Mouse (Mus musculus) embryonic facial prominence, embryonic 11.5 days (tissue): ENCODE data around the gene Klhl26. TPM values are rescaled to one million over a fixed set of nuclear protein-coding genes. Genes with fewer than 3 reads are reported as not detected.
A peak's percentile ranks its signal among the peaks of the same experiment; 100 is the strongest.

Experiments
- ATAC-seq: fragments of 200-750 bp; cut with Nextera tagmentation; replicated peaks from 2 replicates; pipeline ENCODE4 v1.8.0; 2017; ENCODE audit warnings: low read depth; ENCODE audit not compliant: insufficient number of reproducible peaks, low FRiP score, low TSS enrichment
- DNase-seq: peaks from one replicate; pipeline ENCODE4 v3.0.0-alpha.2; 2015; ENCODE audit warnings: low spot score
- H3K27ac ChIP-seq: fragments of 300-500 bp; sonication (generic); replicated peaks from 2 replicates; pipeline ENCODE4 v1.5.1; 2014; ENCODE audit warnings: mild to moderate bottlenecking, low read depth, low read length, control low read depth
- H3K27me3 ChIP-seq: fragments of 300-500 bp; sonication (generic); 2 replicates; pipeline ENCODE4 v1.6.1; 2014; ENCODE audit warnings: mild to moderate bottlenecking, low read length, moderate library complexity, mixed read lengths; ENCODE audit not compliant: control insufficient read depth, insufficient read depth
- H3K36me3 ChIP-seq: fragments of 300-500 bp; sonication (generic); replicated peaks from 2 replicates; pipeline ENCODE4 v1.6.1; 2014; ENCODE audit warnings: low read depth, mild to moderate bottlenecking, low read length, moderate library complexity, mixed read lengths; ENCODE audit not compliant: control insufficient read depth, insufficient read depth
- H3K4me1 ChIP-seq: fragments of 300-500 bp; sonication (generic); 2 replicates; pipeline ENCODE4 v1.6.1; 2014; ENCODE audit warnings: low read length, mixed read lengths; ENCODE audit not compliant: control insufficient read depth, insufficient read depth
- H3K4me2 ChIP-seq: fragments of 300-500 bp; sonication (generic); 2 replicates; pipeline ENCODE4 v1.6.1; 2014; ENCODE audit warnings: low read depth, mild to moderate bottlenecking, control low read depth, low read length, moderate library complexity
- H3K4me3 ChIP-seq: fragments of 300-500 bp; sonication (generic); 2 replicates; pipeline ENCODE4 v1.5.1; 2014; ENCODE audit warnings: low read depth, low read length, control low read depth
- H3K9ac ChIP-seq: fragments of 300-500 bp; sonication (generic); replicated peaks from 2 replicates; pipeline ENCODE4 v1.6.1; 2014; ENCODE audit warnings: mild to moderate bottlenecking, control low read depth, low read length
- H3K9me3 ChIP-seq: fragments of 300-500 bp; sonication (generic); replicated peaks from 2 replicates; pipeline ENCODE4 v1.6.1; 2016; ENCODE audit warnings: mild to moderate bottlenecking, low read length, inconsistent platforms, mixed read lengths; ENCODE audit not compliant: control insufficient read depth
- WGBS: fragments of 180-500 bp; shearing (Covaris S2); extraction: QIAGEN DNeasy Blood & Tissue Kit; methylation state at CpG from one replicate; pipeline ENCODE4 v1.1.7; 2014; 5-methylcytosine and 5-hydroxymethylcytosine counted together
- polyA plus RNA-seq: library from polyadenylated mRNA; unstranded; fragments of >200 nt; fragmentation: Nextera tagmentation; extraction: Ambion mirVana; gene quantifications from 2 replicates; pipeline ENCODE4 v1.2.1, GENCODE M21; 2014

Klhl26 gene
- polyA plus RNA-seq, 1 experiment from 2014 or later = 17.9 TPM

- Histone ChIP-seq H3K4me3 (no peak overlapping the region), H3K9ac (no peak overlapping the region), H3K4me1 (no peaks in the 10 kb centered on the region; the same call in 1 of the 2 replicates), H3K27ac (no peak overlapping the region), H3K27me3 (no peaks in the 10 kb centered on the region), H3K36me3 (no peaks in the 10 kb centered on the region), H3K9me3 (no peaks in the 10 kb centered on the region), H3K4me2 (no peak overlapping the region)
- ATAC-seq = no peak
- DNase-seq = no peak
- 97% methylated on average over 4 of the region's 4 CpGs for WGBS
Measured at GRCm38 (mm10) chr8:70431213-70431612, 45.6 kb downstream of the Klhl26 start.

DNA sequence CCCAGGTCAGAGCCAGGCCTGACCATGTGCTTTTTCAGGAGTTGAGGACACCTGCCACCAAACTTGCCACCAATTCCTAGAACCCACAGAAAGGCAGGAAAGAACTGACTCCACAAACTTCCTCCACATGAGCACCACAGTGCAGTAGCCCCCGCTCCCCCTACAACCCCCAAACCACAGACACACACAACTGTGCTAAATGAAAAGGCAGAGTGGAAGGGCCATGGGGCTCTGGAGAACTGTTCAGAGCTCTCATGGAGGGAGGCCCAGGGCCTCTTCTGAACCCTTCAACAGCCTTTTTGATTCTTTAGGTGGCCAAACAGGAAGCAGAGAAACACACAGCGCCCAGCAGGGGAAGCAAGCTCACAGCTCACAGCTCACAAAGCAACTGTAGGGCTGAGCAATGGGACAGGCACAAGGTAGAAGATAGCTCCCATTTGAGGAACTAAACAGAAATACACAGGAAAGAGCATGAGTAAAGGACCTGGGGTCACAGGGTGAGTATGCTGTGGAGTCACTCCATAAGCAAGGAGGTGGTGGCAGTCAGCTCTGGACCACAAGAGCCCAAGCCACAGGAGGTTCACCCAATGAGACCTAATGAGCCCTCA lies 50.4 kb downstream of the Klhl26 start:
- Histone ChIP-seq H3K36me3 (no peaks in the 10 kb centered on the region), H3K27ac (no peak overlapping the region), H3K9ac (no peak overlapping the region), H3K4me2 (no peak overlapping the region), H3K4me1 (no peaks in the 10 kb centered on the region; the same call in 1 of the 2 replicates), H3K4me3 (no peak overlapping the region), H3K9me3 (no peaks in the 10 kb centered on the region), H3K27me3 (no peaks in the 10 kb centered on the region)
- DNase-seq = no peak
- WGBS = 87% methylated on average over 2 of the region's 2 CpGs
- no peak for ATAC-seq

DNA sequence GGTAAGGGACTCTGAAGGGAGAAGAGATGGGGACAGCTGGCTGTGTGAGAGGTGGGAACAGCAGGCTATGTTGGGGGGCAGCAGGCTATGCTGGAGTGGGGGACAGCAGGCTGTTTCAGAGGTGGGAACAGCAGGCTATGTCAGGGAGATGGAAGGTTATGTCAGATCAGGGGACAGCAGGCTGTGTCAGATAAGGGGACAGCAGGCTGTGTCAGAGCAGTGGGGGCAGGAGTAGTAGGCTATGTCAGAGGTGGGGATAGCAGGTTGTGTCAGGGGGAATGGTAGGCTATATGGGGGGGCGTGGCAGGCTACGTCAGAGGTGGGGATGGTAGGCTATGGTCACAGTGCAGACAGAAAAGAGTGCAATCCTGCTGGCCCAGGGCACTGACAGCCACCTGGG lies 54.0 kb downstream of the Klhl26 start:
- Histone ChIP-seq H3K36me3 (no peaks in the 10 kb centered on the region), H3K4me2 (no peak overlapping the region), H3K9ac (no peak overlapping the region; the same call in 1 of the 2 replicates), H3K27ac (no peak overlapping the region), H3K4me1 (no peaks in the 10 kb centered on the region), H3K9me3 (no peaks in the 10 kb centered on the region), H3K4me3 (no peak overlapping the region), H3K27me3 (no peaks in the 10 kb centered on the region)
- DNase-seq = no peak
- 82% methylated on average over 2 of the region's 2 CpGs for WGBS
- ATAC-seq = no peak

- no peak overlapping the region for H3K4me3 ChIP-seq
- DNase-seq (no peak), ATAC-seq (no peak)
- no peaks in the 10 kb centered on the region for H3K9me3 ChIP-seq
- H3K27ac ChIP-seq = no peak overlapping the region
- no peak overlapping the region for H3K4me2 ChIP-seq
- H3K27me3 ChIP-seq = no peaks in the 10 kb centered on the region
- no peaks in the 10 kb centered on the region; the same call in 1 of the 2 replicates for H3K4me1 ChIP-seq
- 79% methylated on average over 18 of the region's 18 CpGs for WGBS
- no peaks in the 10 kb centered on the region for H3K36me3 ChIP-seq
- no peak overlapping the region for H3K9ac ChIP-seq
Measured at GRCm38 (mm10) chr8:70421349-70422104, 55.2 kb downstream of the Klhl26 start.

- Histone ChIP-seq H3K9me3 (no peaks in the 10 kb centered on the region), H3K4me1 (no peaks in the 10 kb centered on the region; the same call in 1 of the 2 replicates), H3K4me3 (no peak overlapping the region), H3K4me2 (no peak overlapping the region), H3K36me3 (no peaks in the 10 kb centered on the region), H3K27me3 (no peaks in the 10 kb centered on the region), H3K9ac (no peak overlapping the region), H3K27ac (no peak overlapping the region)
- ATAC-seq (no peak), DNase-seq (no peak)
- 78% methylated on average over 11 of the region's 11 CpGs for WGBS
Measured at GRCm38 (mm10) chr8:70419879-70420643, 56.7 kb downstream of the Klhl26 start.

DNA sequence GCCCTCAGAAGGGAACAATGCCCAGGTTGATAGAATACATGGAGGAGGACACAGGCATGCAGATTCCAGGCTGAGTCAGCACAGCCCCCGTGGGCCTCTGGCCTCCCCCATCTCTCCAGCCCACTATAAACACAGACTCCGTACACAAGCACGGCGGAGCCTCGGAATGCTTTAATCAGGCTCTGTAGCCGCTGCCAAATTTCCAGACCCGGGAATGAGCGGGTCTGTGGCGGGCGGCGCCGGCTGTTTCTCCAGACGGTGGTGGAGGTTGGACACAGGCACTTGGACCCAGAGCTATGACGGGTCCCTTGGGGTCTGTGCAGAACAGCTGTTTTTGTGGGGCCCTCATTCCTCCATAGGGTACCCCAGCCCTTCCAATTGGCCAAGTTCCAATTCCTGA lies 57.8 kb downstream of the Klhl26 start:
- no peak for ATAC-seq
- 64% methylated on average over 14 of the region's 14 CpGs for WGBS
- H3K4me2 ChIP-seq = no peak overlapping the region

DNA sequence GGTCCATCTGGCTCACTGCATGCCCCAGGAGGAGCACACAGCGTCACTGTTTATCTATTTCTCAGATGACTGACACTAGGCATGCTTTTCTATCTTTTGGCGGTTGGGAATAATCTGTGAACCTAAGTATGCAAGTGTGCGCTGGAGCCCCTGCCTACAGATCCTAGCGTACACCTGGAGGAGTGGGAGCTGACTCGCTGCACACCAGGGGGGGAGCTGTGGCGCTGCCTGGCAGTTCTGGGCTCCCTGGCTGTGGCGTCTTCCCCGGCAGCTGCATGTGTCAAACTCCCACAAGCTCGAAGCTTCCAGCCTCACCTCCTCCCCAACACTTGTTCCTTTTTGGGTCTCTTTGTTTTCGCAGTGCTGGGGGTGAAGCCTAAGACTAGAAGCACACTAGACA lies 58.9 kb downstream of the Klhl26 start:
- Histone ChIP-seq H3K36me3 (no peaks in the 10 kb centered on the region), H3K27me3 (no peaks in the 10 kb centered on the region), H3K9me3 (no peaks in the 10 kb centered on the region), H3K27ac (no peak overlapping the region), H3K4me3 (no peak overlapping the region), H3K4me1 (no peaks in the 10 kb centered on the region; the same call in 1 of the 2 replicates), H3K4me2 (no peak overlapping the region), H3K9ac (no peak overlapping the region; the same call in 1 of the 2 replicates)
- 51% methylated on average over 10 of the region's 10 CpGs for WGBS
- DNase-seq (no peak), ATAC-seq (no peak)

More for the DNA sequence above, 57.8 kb downstream of the Klhl26 start:
- DNase-seq = peak; percentile 33
- no peak overlapping the region for H3K27ac ChIP-seq
- H3K9me3 ChIP-seq = no peaks in the 10 kb centered on the region
- H3K36me3 ChIP-seq = no peaks in the 10 kb centered on the region
- H3K4me3 ChIP-seq = no peak overlapping the region
- H3K27me3 ChIP-seq = no peaks in the 10 kb centered on the region
- H3K9ac ChIP-seq = no peak overlapping the region
- no peaks in the 10 kb centered on the region; the same call in 1 of the 2 replicates for H3K4me1 ChIP-seq
